Mouse (Mus musculus) E14TG2a.4 (cell line): ENCODE data around the gene Pigo.
A peak's percentile ranks its signal among the peaks of the same experiment; 100 is the strongest.

Experiments
- H3K27me3 ChIP-seq: 2 replicates; pipeline ENCODE4 v1.6.1; 2014; ENCODE audit warnings: low read length, control low read depth; ENCODE audit not compliant: insufficient read depth
- H3K36me3 ChIP-seq: 2 replicates; pipeline ENCODE4 v1.6.1; 2014; ENCODE audit warnings: low read length, control low read depth; ENCODE audit not compliant: insufficient read depth
- H3K4me1 ChIP-seq: replicated peaks from 2 replicates; pipeline ENCODE4 v1.6.1; 2014; ENCODE audit warnings: low read depth, low read length, control low read depth
- H3K4me3 ChIP-seq: replicated peaks from 2 replicates; pipeline ENCODE4 v1.5.1; 2014; ENCODE audit warnings: mild to moderate bottlenecking, low read length
- H3K9me3 ChIP-seq: 2 replicates; pipeline ENCODE4 v1.6.1; 2014; ENCODE audit warnings: low read length, control low read depth
- CTCF ChIP-seq: conservative IDR thresholded peaks from 2 replicates; pipeline ENCODE4 v1.5.1; 2014; ENCODE audit warnings: low read length
- NANOG ChIP-seq: IDR thresholded peaks from 2 replicates; pipeline ENCODE4 v1.6.1; 2014; ENCODE audit warnings: borderline replicate concordance, low read length, mixed read lengths
- POU5F1 ChIP-seq: IDR thresholded peaks from 2 replicates; pipeline ENCODE4 v1.6.1; 2014; ENCODE audit warnings: low read length, borderline replicate concordance

The Pigo gene

DNA sequence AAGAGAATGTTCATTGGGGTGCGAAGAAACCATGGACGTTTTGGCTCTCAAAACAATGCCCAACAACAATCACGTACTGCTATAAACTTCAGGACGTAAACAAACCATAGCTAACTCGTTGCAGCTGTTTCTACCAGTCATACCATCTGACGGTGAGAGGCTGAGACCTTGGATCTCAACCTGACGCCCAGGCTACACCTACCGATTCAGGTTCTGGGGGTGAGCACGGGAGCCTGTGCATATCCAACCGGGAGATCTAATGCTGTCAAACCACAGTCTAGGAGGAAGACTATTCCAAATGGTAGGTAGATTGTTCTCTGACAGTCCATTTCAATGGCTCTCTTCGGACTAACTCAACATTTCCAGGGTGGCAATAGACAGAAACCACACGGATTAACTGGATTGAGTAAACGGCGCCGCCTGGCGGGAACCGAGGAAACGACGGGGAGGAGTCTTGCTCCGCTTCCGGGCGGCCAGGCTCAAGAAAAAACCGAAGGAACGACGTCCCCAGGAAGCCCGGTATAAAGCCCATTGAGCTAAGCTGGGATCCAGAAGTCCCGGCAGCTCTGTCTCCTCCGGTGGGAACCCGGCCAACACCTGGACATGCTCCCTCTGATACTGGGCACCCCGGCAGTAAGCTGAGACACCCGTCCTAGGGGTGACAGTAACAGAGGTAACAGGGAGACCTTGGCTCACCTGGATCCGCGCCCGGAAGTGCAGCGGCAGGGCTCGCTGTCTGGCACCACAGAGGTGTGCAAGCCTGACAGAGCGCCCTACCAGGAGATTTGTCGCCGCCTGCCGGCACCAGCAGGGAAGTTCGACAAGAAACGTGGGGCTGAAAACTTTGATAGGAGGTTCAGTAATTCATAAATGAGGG lies at the start of gene Pigo:
Gene Pigo (minus strand): TSS at position 736 of the 877 bp plus-strand sequence.
- H3K27me3 ChIP-seq: no peaks in the 10 kb centered on the region
- H3K9me3 ChIP-seq: no peaks in the 10 kb centered on the region
- H3K36me3 ChIP-seq: peaks cover 85% of the 10 kb centered on the region
- TF ChIP-seq POU5F1 (no peak), CTCF (peak; percentile 79)
- peaks cover 59% of the 10 kb centered on the region for H3K4me1 ChIP-seq
- peak within 1 kb of the TSS; percentile 87 for H3K4me3 ChIP-seq

DNA sequence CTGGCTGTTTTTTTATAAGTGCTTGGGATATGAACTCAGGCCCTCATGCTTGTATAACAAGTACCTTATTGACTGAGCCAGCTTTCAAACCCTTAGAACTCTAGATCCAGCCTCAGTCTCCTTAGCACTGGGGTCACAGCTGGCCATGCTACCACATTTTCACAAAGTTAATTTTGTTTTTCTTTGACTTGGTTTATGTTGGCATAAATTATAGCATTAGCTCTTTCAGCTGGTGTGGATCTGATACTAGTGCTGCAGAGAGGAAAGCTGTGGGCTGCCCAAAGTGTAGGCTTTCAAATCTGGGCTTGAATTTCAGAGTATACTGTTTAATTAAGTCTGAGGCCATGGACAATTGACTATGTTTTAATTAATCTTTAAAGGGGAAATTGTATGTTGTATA lies 49.3 kb upstream of the Pigo start:
- no peaks in the 10 kb centered on the region for H3K27me3 ChIP-seq
- H3K36me3 ChIP-seq: no peaks in the 10 kb centered on the region
- TF ChIP-seq CTCF (no peak), POU5F1 (no peak), NANOG (no peak)
- H3K4me3 ChIP-seq: no peak overlapping the region
- H3K9me3 ChIP-seq: no peaks in the 10 kb centered on the region
- no peaks in the 10 kb centered on the region for H3K4me1 ChIP-seq

DNA sequence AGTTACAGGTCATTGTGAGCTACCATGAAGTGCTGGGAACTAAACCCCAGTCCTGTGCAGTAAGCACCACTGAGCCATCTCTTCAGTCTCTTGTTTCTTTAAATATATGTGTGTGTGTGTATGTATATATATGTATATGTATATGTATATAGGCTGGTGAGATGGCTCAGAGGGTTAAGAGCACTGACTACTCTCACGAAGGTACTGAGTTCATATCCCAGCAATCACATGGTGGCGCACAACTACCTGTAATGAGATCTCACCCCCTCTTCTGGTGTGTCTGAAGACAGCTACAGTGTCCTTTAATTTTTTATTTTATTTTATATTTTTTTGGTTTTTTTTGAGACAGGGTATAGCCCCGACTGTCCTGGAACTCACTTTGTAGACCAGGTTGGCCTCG lies 39.9 kb upstream of the Pigo start:
- TF ChIP-seq CTCF: no peak
- TF ChIP-seq NANOG: no peak
- no peak for TF ChIP-seq POU5F1

DNA sequence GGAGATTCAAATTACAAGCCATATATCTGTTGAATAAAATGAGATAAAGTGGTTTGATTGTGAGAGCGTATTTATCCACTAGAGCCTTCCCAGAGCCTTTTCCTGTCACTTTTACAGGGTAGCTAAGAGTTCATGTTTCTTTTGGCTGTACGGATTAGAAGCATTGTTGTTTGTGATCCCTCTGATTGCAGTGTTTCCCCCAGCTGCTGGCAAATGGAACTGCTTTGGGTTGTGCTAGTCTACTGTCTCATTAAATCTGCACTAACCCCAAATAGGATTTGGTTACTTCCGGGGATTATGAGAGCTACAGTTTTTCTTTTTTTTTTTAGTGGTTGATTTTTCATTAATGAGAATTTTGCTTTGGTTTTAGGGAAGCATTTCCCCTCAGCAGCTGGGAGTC lies 34.7 kb upstream of the Pigo start:
- TF ChIP-seq NANOG: no peak
- TF ChIP-seq POU5F1: no peak
- no peak for TF ChIP-seq CTCF
- Histone ChIP-seq H3K4me3 (no peak overlapping the region), H3K9me3 (no peaks in the 10 kb centered on the region), H3K36me3 (no peaks in the 10 kb centered on the region), H3K4me1 (peaks cover 17% of the 10 kb centered on the region), H3K27me3 (peaks cover 32% of the 10 kb centered on the region)

More for the DNA sequence above, 39.9 kb upstream of the Pigo start:
- no peaks in the 10 kb centered on the region for H3K36me3 ChIP-seq
- H3K27me3 ChIP-seq: peaks cover 12% of the 10 kb centered on the region
- H3K9me3 ChIP-seq: no peaks in the 10 kb centered on the region
- H3K4me1 ChIP-seq: peaks cover 4% of the 10 kb centered on the region; the same call in 1 of the 2 replicates
- H3K4me3 ChIP-seq: no peak overlapping the region

DNA sequence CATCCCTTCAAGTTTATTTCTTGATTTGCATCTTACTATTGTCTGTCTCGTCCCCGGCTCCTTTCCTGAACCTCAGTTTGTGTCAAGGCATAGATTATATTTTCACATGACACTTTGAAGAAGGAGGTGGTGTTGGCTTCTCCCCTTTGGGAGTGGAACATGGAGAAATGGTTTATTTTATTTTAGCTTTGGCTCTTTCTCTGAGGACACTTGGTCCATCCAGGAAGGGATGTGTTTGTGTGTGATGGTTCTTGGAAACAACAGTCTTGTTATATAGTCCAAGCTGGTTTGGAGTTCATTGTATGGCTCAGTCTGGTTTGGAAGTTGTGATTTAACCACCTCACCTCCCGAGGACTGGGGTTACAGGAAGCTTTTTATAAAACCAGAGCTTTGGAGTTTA lies 34.1 kb upstream of the Pigo start:
- Histone ChIP-seq H3K36me3 (no peaks in the 10 kb centered on the region), H3K9me3 (no peaks in the 10 kb centered on the region), H3K4me1 (peaks cover 17% of the 10 kb centered on the region), H3K27me3 (peaks cover 32% of the 10 kb centered on the region), H3K4me3 (peak overlapping the region; percentile 94)
- TF ChIP-seq POU5F1 (no peak), CTCF (no peak), NANOG (no peak)

DNA sequence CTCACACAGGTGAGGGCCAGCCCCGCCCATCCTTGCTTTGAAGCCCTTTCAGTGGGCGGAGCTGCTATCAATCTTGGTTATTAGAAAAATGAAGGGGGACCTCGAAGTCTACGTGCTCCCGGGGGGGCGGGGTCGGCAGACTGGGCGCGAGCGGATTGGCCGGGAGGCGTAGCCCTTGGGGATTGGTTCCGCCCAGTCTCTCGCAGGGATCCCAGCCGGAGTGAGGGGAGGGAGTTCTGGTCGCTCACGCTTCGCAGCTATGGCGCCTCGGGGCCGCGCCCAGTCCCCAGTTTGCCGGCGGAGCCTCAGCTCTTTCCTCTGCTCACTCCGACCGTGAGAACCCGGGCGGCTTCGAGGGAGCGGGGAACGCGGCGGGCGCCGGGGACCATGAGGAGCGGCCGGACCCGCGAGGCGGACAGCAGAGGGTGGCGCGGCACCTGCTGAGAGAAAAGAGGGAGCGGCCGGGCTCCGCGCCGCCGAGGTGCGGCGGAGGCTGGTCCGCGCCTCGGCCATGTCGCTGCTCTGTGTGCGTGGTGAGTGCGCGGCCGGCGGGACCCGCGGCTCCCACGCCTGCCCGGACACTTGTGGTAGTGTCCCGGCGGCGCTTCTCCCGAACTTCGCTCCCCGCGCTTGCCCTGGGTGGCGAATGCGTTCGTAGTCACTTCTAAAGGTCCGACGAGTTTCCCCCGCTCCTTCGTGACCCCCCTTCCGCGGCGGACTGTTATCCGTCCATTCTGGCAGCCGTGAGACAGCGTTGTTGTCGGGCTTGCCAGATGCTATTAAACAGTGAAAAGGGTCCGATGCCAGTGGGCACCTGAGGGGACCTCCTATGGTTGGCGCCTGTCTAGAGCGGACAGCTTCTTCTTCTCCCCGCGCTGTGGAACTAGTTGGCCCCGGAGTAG lies 33.4 kb upstream of the Pigo start, which contains the start of gene Unc13b:
Gene Unc13b (plus strand): TSS at position 201 of the 902 bp plus-strand sequence.
- H3K36me3 ChIP-seq: no peaks in the 10 kb centered on the region
- peaks cover 32% of the 10 kb centered on the region for H3K27me3 ChIP-seq
- no peaks in the 10 kb centered on the region for H3K9me3 ChIP-seq
- TF ChIP-seq POU5F1 (no peak), NANOG (no peak), CTCF (no peak)
- peak within 1 kb of the TSS; percentile 94 for H3K4me3 ChIP-seq
- H3K4me1 ChIP-seq: peaks cover 17% of the 10 kb centered on the region

DNA sequence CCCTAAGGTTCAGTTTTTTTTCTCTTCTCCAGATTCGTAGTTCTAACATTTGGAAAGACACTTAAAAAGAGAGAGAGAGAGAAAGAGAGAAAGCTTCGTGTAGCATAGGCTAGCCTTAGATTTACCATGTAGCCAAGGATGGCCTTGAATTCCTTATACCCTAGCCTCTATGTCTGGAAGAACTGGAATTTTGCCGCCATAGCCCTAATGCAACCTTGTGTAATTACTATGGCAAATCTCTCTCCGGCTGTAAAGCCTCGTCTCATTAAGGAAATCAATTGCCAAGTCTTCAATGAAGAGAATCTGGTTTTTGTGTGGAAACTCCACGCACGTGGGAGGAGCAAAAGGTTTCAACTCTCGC lies 32.8 kb upstream of the Pigo start:
- peaks cover 32% of the 10 kb centered on the region for H3K27me3 ChIP-seq
- peak overlapping the region; percentile 94 for H3K4me3 ChIP-seq
- peaks cover 13% of the 10 kb centered on the region for H3K4me1 ChIP-seq
- H3K9me3 ChIP-seq: no peaks in the 10 kb centered on the region
- no peak for TF ChIP-seq NANOG
- TF ChIP-seq POU5F1: no peak
- no peak for TF ChIP-seq CTCF
- no peaks in the 10 kb centered on the region for H3K36me3 ChIP-seq

DNA sequence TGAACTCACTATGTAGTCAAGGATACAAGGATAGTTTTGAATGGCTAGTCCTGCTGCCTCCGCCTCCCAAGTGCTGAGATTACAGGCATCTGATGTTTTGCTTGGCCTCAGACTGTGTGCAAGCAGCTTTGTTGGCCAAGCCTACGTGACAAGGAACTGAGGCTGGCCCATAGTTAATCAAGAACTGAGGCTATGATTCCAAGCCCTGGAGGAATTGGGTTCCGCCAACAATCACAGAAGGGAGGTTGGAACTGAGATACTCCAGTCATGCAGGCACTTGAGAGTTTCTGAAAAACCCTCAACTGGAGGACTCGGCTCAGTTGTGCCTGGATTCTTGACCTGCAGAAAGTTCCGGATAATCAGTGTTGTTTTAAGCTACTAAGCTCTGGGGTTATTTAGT lies 32.0 kb upstream of the Pigo start:
- Histone ChIP-seq H3K9me3 (no peaks in the 10 kb centered on the region), H3K4me1 (peaks cover 12% of the 10 kb centered on the region), H3K36me3 (no peaks in the 10 kb centered on the region), H3K4me3 (no peak overlapping the region), H3K27me3 (peaks cover 32% of the 10 kb centered on the region)
- no peak for TF ChIP-seq NANOG
- TF ChIP-seq CTCF: no peak
